Mouse (Mus musculus): ENCODE data around the gene Gm49510.
A peak's percentile ranks its signal among the peaks of the same experiment; 100 is the strongest.

Gene Gm49510

DNA sequence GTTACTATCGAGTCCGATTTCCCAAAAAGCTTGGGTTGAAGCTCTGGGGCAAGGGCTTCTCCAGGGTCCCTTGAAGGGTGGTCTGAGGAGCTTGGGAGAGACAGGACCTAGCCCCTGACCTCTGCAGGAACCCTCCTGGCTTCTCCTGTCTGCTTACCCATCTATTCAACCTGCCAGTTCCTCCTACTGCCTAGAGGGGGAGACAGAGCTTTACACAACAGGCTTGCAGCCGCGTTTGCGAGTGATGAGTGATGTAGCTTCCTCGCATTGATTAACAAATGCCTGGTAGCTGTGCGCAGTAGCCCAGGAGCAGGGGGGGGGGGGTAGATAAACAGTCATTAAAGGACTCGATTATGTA lies 16.2 kb downstream of the Gm49510 start:
- peak; percentile 76 for DNase-seq (ENCODE audit: low spot score)

DNA sequence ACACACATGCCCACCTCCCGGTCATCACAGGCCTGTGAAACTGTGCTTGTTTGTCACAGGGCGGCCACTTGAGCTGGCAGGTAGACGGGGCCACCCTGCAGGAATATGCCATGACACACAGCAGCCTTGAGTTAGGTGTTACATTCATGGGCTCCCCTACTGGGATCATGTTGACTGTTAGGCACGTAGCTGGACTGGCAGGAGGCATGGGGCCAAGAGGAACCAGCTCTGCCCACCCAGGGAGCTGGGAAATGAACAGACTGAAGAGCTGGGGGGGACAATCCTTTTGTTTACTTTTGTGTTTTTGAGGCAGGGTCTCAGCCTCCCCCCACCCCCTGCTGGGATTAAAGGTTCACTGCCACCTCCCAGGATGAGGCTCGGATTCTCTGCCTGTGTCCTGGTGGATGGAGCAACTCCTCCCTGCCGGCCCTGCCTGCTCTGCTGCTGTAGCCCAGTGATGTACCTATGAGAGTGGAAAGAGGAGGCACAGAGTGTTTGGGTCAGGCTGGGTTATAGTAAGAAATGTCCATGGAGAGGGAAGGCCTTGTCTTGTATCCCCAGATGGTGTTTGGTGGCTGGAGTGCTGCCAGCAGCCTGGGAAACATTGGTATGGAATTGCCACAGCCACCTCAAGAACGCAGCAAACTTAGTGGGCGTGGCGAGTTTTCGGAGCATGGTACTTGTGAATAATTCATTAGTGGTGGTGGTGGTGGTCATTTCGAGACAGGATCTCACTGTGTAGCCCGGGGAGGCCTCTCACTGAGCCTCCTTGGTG lies 16.8 kb downstream of the Gm49510 start:
- DNase-seq (ENCODE audit: low spot score) = no peak

DNA sequence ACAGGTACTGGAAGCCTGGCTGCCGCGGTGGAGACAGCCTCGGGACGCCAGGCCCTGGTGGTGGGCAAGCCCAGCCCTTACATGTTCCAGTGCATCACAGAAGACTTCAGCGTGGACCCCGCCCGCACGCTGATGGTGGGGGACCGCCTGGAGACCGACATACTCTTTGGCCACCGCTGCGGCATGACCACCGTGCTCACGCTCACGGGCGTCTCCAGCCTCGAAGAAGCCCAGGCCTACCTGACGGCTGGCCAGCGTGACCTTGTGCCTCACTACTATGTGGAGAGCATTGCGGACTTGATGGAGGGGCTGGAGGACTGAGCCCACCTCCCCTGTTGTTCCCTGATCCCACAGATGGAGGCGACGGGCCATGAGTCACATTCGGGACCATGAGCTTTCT lies 18.7 kb downstream of the Gm49510 start:
- DNase-seq (ENCODE audit: low spot score) = no peak

DNA sequence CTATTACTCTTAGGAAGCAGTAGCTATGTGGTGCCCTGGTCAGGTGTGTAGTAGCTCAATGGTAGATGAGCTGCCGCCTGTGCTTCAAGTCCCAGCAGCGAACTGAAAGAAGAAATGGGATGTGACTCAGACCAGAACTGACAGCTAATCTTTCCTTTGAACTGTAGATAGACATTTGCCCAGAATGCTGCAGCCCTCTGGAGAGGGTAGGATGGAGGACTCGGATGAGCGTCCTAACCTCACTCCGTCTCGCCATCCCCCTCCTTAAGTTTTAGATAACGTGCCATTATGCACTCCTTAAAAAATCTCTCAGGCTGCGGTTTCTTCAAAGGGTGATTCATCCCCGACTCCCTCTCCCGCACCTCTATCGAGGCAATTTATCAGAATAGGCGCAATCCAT lies 20.4 kb downstream of the Gm49510 start:
- DNase-seq (ENCODE audit: low spot score) = no peak

DNA sequence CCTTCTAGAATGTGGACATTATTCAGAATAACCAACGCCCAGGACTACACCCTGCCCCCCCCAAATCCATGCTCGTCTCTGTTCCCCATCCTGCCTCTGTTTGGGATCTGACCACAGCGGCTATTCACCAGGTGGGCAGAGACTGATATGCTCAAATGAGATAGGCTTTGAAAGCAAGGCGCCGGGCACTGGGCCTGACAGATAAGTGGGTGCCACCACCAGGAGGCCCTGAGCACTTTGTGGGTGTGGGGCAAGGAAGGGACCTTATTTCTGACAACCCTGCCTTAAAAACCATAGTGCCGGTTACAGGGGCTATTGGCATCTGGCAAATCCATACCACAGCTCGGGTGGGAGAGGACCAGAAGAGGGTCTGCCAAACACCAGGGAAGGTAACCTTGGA lies 23.2 kb downstream of the Gm49510 start:
- no peak for DNase-seq (ENCODE audit: low spot score)

DNA sequence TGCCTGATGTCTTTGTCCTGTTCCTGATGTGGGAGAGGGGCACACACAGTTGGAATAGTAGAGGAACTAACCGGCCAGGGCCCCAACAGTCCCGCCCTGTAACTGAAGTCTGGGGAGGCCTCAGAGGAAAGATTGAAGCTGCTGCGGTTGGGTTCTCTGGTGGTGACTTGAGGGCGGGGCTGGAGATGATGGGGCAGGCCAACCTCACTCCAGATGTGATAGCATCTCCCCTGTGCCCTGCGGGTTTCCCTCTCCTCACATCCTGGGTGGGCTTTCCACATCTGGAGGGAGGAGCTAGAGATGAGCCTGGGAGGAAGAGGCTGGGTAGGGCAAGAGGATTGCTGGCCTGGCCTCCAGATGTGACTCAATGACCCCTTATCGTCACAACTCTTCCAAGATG lies 24.1 kb downstream of the Gm49510 start:
- no peak for DNase-seq (ENCODE audit: low spot score)

DNA sequence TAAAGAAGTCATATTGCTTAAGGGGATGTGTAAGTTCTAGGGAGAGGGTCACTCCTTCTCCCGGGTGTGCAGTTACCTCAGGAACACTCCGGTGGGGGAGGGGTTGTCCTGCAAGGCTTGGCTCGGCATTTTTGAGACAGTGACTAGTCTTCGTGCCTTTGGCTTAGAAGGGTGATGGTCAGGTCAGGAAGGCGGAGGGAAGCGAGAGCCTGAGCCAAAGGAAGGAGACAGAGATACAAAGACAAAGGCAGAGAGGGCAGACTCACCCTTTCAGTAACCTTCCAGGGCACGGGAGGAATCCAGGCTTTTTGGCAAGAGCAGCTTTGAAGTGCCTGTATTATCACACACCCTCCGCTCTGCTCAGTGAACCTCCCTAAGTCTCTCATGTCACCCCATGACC lies 25.7 kb downstream of the Gm49510 start:
- no peak for DNase-seq (ENCODE audit: low spot score)

DNA sequence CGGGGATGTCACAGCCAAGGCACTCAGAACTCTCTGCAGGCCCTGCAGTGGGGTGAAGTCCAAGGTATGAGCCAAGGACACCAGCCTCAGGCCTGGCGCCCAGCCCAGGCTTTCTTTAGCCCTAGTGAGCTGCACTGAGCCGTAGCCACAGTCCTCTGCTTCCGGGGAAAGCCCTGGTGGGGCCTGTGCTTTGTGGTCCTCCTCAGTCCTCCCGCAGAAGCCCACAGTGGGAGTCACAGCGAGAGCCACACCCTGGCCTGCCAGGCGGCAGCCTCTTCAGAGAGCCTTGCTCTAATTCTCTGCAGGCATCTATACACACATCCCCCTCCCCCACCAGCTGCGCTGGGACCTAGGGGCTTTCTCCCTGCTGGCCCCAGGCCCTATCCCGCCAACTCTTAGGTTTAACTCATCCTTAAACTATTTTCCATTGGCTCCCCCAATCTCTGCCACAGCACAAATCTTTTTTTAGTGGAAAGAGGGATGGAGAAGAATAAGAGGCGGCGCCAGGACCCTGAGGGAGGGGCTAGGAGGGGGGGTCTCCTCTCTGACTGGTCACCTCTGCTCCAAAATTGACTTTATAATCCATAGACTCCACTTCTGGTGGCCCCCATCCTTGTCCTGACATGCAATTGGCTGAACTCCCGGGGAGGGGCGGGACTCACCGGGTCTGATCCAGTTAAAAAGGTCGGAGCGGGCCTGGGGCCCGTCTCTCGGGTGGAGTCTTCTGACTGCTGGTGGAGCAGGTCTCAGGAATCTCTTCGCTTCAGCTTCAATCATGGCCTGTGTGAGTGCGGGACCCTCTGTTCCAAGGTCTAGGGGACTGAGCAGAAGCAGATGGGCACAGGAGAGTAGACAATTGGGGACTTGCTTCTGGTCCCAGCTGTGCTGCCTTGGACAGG lies 26.8 kb downstream of the Gm49510 start, which contains the start of gene Lgals1:
Lgals1 (plus strand) TSS at position 705 of the 899 bp plus-strand sequence.
- DNase-seq (ENCODE audit: low spot score) = peak; percentile 51

DNA sequence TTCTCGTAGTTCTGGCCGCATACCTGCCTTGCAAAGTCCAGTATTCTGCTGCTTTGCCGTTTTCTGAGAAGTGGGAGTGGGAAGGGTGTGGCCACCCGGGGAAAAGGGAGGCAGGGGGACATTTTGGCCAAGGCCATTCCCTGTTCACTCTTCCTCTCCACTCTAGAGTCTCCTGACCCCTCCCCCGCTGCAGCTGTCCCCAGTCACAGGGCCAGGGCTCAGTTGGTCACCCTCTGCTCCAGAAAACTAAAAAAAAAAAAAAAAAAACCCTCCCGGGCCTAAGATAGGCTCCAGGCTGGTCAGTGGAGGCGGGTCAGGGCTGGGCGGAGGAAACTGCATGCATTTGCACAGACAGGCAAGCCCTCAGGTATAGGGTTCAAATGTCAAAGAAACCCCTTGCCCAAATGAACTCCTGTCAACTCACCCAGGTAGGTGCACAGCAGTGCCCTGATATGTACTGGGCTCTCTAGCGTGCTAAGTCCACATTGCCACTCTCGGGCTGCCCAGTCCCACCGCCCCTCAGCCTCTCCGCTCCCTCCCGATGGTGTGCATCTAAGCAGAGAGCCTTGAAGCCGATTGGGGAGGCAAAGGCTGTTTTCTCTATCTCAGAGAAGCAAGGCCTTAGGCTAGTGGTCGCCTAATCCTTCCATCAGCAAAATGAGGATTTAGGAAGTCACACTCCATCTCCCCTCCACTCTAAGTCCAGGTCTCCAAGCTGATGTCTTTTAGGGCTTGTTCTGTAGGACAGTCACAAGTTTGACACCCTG lies 27.7 kb downstream of the Gm49510 start:
- no peak for DNase-seq (ENCODE audit: low spot score)

DNA sequence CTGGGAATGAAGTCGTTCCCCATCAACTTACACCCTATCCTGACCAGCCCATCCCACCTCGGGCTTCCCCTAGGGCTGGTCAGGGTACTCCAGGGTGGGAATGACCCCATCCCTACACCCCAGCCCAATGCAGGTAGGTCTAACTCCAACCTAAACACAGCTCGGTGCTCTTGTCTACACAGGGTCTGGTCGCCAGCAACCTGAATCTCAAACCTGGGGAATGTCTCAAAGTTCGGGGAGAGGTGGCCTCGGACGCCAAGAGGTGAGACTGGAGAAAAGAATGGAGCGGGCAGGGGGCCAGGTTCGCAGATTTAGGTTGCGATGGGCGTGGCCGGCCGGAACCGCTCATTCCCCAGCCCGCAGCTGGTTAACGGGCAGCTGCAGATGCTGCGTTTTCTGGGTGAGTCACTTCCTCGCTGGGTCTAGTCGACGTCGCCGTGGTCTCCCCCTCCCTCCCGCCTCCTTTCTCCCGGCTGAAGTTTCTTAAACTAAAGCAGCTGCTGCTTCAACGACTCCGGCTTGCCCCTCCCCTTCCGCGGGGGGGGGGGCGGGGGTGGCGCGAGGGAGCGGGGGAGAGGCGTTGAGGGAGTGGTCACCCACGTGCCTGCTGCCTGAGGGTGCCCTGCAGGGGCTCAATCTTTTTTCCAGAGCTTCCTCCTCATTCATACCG lies 28.5 kb downstream of the Gm49510 start:
- DNase-seq (ENCODE audit: low spot score) = no peak

DNA sequence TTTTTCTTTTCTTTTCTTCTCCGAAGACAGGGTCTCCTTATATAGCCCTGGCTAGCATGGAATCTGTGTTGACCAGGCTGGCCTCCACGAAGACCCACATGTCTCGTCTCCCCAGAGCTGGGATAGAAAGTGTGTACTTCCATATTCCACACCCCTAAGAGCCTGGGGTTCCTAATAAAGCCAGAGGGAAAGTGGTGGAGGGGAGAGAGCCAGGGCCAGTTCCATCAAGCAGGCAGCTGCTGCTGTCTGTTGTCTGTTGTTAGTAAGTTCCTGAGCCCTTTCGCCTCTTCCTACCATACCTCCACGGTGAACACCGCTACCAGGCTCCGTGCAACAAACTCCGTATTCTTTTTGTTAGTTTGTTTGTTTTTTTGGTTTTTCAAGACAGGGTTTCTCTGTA lies 29.1 kb downstream of the Gm49510 start:
- no peak for DNase-seq (ENCODE audit: low spot score)

DNA sequence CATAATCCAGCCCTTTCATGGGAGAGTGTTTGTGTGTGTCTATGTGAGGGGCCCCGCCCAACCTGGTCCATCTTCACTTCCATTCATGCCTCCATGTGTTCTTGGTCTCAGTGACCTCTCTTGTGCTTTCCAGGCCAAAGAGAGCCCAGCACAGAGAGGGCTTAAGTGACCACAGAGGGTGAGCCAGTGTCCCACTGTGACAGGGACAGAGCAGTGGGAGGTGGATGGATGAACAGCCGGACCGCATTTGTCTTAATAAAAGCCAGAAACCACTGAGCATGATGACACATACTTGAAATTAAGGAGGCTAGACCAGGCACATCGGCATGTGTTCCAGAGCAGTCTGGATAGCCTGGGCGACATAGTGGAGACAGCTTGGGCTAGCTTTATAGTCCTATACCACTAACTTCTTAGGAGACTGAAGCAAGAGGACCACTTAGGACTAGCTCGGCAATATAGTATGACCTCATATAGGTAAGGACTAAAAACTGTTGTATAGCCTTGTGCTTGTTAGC lies 30.8 kb downstream of the Gm49510 start:
- DNase-seq (ENCODE audit: low spot score) = no peak

DNA sequence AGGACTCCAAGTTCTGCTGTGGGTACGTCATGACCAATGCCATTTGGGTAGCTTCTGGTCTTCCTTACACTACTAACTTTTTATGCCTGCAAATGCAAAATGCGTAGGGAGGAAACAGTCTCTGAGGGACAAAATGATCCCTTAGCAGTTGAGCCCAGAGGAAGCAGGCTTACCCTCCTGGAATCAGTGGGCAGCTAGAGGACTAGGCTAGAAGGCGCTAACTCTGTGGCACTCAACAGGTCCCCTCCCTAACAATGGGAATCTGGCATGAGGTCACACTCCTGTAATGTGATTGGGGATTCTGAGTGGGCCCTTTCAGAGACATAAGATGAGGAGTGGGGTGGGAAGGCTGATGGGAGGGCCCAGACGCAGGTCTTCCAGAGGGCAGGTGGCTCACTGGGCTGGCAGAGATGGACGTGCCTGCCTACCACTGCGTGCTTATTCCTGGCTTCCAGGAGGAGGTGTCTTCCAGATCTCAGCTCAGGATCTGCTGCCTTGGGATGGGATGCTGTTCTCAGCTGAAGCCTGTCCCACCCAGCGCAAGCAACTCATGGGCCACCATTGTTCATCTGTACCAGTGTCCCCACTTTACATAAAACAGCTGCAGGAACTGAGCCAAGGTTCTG lies 31.4 kb downstream of the Gm49510 start:
- DNase-seq (ENCODE audit: low spot score) = no peak

DNA sequence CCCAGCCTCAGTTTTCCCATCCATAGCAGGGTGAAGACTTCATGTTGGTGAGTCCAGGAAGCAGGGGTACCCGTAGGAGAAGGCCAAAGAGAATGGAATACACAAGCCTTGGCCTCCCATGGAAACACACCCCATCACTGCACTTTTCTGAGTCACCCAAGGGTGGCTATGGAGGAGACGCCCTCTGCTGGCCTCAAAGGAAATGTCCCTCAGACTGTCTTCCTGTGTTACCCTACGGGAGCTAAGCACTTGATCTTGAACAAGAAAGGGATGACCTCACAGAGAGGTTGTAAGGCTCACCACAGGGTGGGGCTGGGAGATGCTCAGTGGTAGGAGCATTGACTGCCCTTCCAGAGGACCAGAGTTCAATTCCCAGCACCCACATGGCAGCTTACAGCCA lies 32.1 kb downstream of the Gm49510 start:
- DNase-seq (ENCODE audit: low spot score) = no peak

DNA sequence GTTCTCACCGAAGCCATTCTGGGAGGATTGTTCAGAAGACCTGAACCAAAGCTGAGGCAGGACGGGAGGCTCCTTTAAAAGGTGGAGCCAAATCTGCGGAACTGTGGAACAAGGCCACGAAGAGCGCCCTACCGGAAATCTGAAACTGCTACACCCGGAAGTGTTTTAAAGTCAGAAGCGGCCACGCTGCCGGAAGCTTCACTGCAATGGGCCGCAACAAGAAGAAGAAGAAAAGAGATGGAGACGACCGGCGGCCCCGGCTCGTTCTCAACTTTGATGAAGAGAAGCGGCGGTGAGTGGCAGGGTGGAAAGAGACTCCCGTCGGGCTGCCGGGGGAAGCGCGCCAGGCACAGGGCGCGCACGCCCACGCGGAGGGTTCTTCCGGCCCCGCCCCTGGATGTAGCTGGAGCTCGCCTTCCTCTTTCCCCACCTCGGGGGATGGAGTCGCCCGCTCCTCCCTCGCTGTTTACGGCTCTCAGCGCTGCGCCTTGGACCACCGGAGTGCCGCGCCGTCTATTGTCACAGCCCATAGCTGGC lies 35.4 kb downstream of the Gm49510 start, which contains the start of gene Nol12:
Nol12 (plus strand) TSS at position 150 of the 537 bp plus-strand sequence.
- peak; percentile 91 for DNase-seq (ENCODE audit: low spot score)

DNA sequence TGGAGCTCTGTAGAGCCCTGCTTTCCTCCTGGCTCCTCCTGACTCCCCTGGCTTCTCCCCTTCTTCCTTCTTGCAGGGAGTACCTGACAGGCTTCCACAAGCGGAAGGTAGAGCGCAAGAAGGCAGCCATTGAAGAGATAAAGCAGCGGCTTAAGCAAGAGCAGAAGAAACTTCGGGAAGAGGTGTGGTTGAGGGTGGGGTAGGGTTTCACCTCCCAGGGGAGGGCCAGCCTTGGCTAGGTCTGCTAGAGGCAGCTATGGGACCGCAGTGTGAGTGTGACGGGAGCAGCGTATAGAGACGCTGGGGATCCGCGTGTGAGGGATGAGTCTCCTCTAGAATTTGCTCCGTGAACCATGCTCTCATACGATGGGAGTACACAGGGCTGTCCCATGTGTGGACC lies 36.9 kb downstream of the Gm49510 start:
- no peak for DNase-seq (ENCODE audit: low spot score)

DNA sequence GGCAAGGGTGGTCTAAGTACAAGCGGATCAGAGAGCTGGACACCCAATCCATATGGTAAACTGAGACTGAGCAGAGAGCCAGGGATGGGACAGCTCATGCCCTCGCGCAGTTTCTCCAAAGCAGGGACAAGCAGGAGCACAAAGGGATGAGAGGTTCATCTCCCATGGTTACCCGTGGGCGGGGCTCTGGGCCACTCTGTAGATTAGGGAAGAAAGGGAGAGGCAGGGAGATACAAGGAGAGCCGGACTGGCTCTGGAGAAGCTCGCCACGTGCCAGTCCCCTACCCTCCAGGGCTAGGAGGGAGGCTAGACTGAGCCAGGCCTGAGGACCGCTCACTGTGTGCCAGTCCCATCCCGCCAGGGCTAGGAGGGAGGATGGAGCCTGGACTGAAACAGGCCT lies 37.8 kb downstream of the Gm49510 start:
- DNase-seq (ENCODE audit: low spot score) = no peak

DNA sequence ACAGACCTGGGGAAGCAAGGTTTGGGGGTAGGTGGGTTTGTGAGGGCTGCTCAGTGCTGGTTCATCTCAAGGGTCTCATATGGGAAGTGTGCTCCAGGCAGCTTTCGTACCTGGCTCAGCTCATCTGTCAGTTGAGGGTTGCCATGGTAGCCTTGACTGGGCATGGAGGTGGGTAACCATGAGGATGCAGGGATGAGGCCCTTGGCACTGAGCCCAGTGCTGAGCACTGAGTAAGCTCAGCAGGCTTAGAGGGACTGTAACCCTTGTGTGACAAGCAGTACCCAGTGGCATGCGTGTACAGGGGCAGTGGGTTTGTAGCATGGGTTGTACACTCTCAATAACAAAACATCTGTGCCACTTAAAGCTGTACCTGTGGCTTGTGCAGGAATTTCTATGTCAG lies 38.5 kb downstream of the Gm49510 start:
- DNase-seq (ENCODE audit: low spot score) = no peak

DNA sequence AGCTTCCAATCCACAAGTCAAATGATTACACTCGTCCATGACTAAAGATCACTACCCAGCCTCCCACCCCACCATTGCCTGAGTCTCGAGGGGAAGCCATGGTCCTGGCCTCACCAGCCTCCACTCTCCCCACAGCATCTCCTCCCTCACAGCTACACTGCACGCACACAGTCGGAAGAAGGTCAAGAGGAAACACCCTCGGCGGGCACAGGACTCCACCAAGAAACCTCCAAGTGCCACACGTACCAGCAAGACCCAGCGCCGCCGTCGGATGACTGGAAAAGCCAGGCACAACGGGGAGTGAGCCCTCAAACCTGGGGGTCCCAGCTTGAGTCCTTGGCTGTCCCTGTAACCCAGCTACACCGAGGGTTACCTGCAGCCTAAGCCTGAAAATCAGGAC lies 40.9 kb downstream of the Gm49510 start:
- no peak for DNase-seq (ENCODE audit: low spot score)

DNA sequence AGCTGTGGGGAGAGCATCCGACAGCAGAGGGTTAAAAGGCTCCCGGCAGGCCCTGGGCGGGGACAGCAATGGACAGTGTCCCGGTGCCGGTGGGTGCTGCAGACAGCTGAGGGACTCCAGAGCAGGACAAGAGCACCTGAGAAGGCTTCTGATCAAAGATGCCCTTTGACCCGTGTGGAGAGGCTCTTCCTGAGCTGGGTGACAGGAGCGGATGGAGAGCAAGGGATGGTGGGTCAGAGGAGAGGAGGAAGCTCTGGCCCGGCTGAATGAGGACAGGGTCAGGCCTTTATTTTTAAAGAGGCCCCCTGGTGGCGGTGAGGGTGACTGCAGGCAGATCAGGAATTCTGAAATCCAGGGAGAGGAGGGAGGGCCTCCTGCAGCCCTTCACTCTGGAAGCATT lies 43.2 kb downstream of the Gm49510 start:
- peak; percentile 81 for DNase-seq (ENCODE audit: low spot score)

DNA sequence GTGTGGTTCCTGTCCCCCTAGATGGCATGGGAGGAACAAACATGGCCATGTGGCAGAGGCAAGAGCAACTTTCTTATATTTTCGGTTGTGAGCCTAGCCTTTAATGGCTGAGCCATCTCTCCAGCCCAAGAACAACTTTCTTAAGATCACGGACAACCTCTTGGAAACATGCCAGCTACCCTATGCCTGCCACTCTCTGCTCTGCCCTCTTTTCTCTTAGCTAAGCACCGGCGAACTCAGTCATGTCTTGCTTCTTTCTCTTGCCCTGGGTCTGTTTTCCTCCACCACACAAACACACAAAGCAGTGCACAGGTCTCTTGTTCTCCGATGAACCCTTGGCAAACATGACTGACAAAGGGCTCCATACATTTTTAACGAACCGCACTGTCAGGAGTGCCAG lies 46.8 kb downstream of the Gm49510 start:
- DNase-seq (ENCODE audit: low spot score) = no peak

Measured in layer of hippocampus, adult 11-12 months (tissue).